Mouse (Mus musculus): ENCODE data around the gene S100a6. TPM values are rescaled to one million over a fixed set of nuclear protein-coding genes. Genes with fewer than 3 reads are reported as not detected.

Gene S100a6
- polyA plus RNA-seq, 1 experiment from 2014 or later = 48.9 TPM

DNA sequence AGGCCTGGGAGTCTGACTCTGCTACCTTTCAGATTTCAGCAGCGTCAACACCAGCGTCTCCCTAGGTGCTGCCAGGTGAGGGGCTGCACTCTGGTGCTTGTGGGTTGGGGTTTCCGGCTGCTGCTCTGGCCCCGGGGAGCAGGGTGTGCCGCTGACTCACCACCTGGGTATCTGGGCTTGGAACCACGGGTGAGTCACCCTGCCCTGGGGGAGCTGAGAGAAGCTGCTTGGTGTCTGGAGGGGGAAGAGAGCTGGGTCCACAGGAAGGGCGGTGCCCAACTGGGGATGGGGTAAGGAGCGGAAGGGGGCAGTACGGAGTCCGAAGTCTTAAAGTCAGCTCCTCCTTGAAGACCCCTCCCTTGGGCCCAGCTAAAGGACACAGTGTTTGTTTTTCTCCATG, 25.8 kb upstream of the S100a6 start:
- H3K36me3 ChIP-seq = no peaks in the 10 kb centered on the region
- peaks cover 10% of the 10 kb centered on the region for H3K4me1 ChIP-seq (replicated peaks)
- H3K9me3 ChIP-seq (replicated peaks) = no peaks in the 10 kb centered on the region
- ATAC-seq (replicated peaks; ENCODE audit: insufficient number of reproducible peaks, insufficient read depth, low FRiP score, low read depth) = peak; percentile 14; the same call in 1 of the 2 replicates
- H3K4me2 ChIP-seq = no peak overlapping the region
- no peak overlapping the region for H3K4me3 ChIP-seq
- 36% methylated on average over 10 of the region's 10 CpGs for WGBS
- H3K27me3 ChIP-seq = no peaks in the 10 kb centered on the region
- no peak overlapping the region for H3K9ac ChIP-seq
- H3K27ac ChIP-seq = peak overlapping the region; percentile 42; the same call in 1 of the 2 replicates

DNA sequence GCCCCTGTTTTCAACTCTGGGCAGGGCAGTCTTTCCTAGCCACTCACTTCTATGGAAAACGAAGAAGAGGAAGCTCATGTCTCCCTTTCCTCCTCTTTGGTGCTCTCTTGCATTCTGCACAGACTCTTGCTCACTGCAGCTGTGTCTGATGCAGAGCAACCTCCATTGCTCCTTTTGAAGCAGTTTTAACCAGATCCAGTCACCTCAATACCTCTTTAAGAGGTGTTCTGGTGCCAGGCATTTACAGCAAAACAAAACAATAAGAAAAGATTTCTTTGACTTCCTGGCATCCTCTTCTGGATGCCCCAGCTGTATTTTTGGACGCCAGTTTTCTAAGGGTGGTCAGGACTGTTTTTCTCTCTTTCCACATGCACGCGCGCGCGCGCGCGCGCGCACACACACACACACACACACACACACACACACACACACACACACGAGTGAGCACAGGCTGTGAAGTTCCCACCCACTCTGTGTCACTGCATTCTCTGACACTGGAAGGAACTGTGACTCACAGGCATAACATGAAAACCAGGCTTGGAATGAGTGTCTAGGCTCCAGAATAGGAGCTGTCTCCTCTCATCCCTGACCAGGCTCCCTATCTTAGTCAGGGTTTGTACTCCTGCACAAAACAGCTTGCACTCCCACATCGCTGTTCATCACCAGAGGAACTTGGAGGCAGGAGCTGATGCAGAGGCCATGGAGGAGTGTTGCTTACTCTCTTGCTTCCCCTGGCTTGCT, 25.2 kb upstream of the S100a6 start:
- Histone ChIP-seq H3K9ac (no peak overlapping the region), H3K9me3 (replicated peaks) (no peaks in the 10 kb centered on the region), H3K4me1 (replicated peaks) (peaks cover 10% of the 10 kb centered on the region), H3K27me3 (no peaks in the 10 kb centered on the region), H3K27ac (peak overlapping the region; percentile 42; the same call in 1 of the 2 replicates), H3K4me2 (no peak overlapping the region), H3K4me3 (no peak overlapping the region), H3K36me3 (no peaks in the 10 kb centered on the region)
- WGBS = 79% methylated on average over 14 of the region's 14 CpGs
- no peak for ATAC-seq (replicated peaks; ENCODE audit: insufficient number of reproducible peaks, insufficient read depth, low FRiP score, low read depth)

DNA sequence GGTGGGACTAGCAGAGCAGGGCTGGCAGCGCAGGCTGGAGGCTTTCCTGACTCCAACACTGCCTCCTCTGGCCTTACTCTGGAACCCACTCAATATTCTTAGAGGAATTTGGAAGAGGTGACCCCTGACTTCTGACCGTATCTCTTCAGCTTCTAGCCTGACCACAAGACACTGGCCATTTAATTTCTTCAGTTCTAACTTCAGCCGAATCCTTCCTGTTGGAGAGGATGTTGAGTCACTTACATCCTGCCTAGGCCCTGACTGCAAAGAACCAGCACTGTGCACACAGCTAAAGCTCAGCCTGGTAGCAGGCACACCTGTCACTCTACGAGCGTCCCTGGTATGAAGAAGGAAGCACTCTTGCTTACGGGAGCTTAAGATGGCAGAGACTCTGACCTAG, 23.3 kb upstream of the S100a6 start:
- no peak overlapping the region for H3K9ac ChIP-seq
- H3K9me3 ChIP-seq (replicated peaks) = no peaks in the 10 kb centered on the region
- H3K4me2 ChIP-seq = no peak overlapping the region
- H3K27ac ChIP-seq = no peak overlapping the region
- H3K4me3 ChIP-seq = no peak overlapping the region
- H3K36me3 ChIP-seq = no peaks in the 10 kb centered on the region
- WGBS = 68% methylated on average over 6 of the region's 6 CpGs
- no peaks in the 10 kb centered on the region for H3K27me3 ChIP-seq
- peaks cover 3% of the 10 kb centered on the region; the same call in 1 of the 2 replicates for H3K4me1 ChIP-seq (replicated peaks)
- ATAC-seq (replicated peaks; ENCODE audit: insufficient number of reproducible peaks, insufficient read depth, low FRiP score, low read depth) = no peak

DNA sequence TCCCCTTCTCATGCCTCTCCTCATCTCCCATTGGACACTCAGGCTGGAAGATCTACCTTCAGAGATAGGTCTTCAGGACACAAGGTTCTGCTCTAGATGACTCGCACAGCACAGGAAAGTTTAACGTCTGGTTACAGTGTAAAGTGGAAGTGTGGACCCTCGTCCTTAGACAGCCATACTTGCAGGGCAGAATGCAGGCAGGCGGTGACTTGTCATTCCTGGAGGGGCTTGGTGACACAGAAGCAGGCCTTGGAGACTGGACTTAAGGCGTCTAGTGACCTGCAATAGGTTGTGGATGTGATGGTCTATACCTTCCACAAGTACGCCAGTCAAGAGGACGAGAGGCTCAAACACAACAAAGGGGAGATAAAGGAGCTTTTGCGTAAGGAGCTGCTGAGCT, 22.7 kb upstream of the S100a6 start, which contains the start of gene S100a2:
TSS of gene S100a2 (plus strand) at position 301 of the 400 bp plus-strand sequence.
- peaks cover 3% of the 10 kb centered on the region; the same call in 1 of the 2 replicates for H3K4me1 ChIP-seq (replicated peaks)
- no peaks in the 10 kb centered on the region for H3K27me3 ChIP-seq
- no peaks in the 10 kb centered on the region for H3K36me3 ChIP-seq
- no peak within 1 kb of the TSS for H3K9ac ChIP-seq
- ATAC-seq (replicated peaks; ENCODE audit: insufficient number of reproducible peaks, insufficient read depth, low FRiP score, low read depth) = no peak
- no peak within 1 kb of the TSS for H3K4me2 ChIP-seq
- H3K4me3 ChIP-seq = no peak within 1 kb of the TSS
- no peaks in the 10 kb centered on the region for H3K9me3 ChIP-seq (replicated peaks)
- WGBS = 77% methylated on average over 8 of the region's 8 CpGs
- H3K27ac ChIP-seq = no peak within 1 kb of the TSS

DNA sequence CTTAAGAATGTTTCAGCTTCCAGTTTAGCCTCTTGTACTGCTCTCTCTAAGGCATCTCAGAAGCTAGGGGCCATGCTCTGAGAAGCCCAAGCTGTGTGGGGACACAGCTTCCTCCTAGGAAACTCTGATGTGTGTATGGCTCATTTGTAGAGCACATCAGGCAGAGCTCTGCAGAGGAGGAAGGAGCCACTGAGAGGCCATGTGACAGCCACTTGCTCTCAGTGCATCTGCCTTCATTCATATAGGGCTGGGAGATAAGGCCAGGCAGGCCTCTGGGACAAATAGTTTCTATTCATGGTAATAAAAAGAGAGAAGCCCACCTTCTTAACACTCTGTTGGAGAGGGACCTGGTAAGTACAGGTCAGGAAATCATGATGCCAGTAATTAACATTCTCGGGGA, 18.2 kb upstream of the S100a6 start:
- Histone ChIP-seq H3K9me3 (replicated peaks) (no peaks in the 10 kb centered on the region), H3K4me2 (no peak overlapping the region), H3K36me3 (no peaks in the 10 kb centered on the region), H3K4me3 (no peak overlapping the region), H3K27ac (no peak overlapping the region), H3K9ac (no peak overlapping the region), H3K4me1 (replicated peaks) (0 out of 2 replicates have a peak, but pooled peaks cover 2% of the 10 kb centered on the region), H3K27me3 (no peaks in the 10 kb centered on the region)
- WGBS = 78% methylated on average over 1 of the region's 1 CpGs
- ATAC-seq (replicated peaks; ENCODE audit: insufficient number of reproducible peaks, insufficient read depth, low FRiP score, low read depth) = no peak

DNA sequence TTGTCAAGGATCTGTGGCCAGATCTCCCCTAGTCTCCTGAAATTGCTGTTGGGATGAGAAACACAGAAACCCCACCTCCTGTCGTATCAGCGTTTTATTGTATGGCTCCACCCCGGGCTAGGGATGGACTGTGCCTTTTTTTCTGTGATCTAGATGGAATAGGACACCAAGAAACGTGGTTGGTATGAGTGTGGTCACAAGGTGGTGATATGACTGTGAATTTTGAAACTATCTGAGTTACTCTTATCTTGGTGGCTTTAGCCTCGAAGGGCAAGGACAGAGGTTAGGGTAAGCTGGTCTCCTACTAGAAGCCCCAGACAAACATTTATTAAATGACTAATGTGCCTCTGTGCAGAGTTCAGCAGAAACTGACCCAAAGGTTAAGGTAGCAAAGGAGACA, 17.1 kb upstream of the S100a6 start:
- WGBS = 60% methylated on average over 5 of the region's 5 CpGs
- peaks cover 7% of the 10 kb centered on the region; the same call in 1 of the 2 replicates for H3K4me1 ChIP-seq (replicated peaks)

DNA sequence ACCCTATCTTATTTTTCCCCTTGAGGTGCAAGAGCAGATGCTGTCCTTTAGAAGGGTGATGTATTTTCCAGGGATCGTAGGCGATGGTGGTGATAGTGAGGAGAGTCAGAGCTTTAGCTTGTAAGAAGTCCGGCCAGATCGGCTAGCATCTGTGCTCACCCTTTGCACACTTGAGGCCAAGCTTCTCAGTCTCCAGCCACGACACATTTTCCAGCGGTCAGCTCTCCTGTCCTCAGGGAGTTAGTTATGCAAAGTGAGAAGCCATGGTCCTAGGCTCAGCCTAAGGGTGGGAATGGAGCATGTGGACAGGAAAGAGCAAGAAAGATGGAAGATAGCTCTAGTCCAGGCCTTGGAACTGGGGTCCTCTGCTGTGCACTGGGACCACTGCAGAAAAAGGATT, 15.9 kb upstream of the S100a6 start:
- H3K27me3 ChIP-seq = no peaks in the 10 kb centered on the region
- no peak overlapping the region for H3K4me2 ChIP-seq
- H3K27ac ChIP-seq = no peak overlapping the region
- H3K4me3 ChIP-seq = no peak overlapping the region
- 88% methylated on average over 6 of the region's 6 CpGs for WGBS
- no peaks in the 10 kb centered on the region for H3K36me3 ChIP-seq
- peaks cover 11% of the 10 kb centered on the region for H3K4me1 ChIP-seq (replicated peaks)
- ATAC-seq (replicated peaks; ENCODE audit: insufficient number of reproducible peaks, insufficient read depth, low FRiP score, low read depth) = no peak
- no peak overlapping the region for H3K9ac ChIP-seq
- H3K9me3 ChIP-seq (replicated peaks) = no peaks in the 10 kb centered on the region

More for the DNA sequence above, 17.1 kb upstream of the S100a6 start:
- Histone ChIP-seq H3K27me3 (no peaks in the 10 kb centered on the region), H3K9me3 (replicated peaks) (no peaks in the 10 kb centered on the region), H3K4me2 (no peak overlapping the region), H3K4me3 (no peak overlapping the region), H3K36me3 (no peaks in the 10 kb centered on the region), H3K9ac (no peak overlapping the region), H3K27ac (no peak overlapping the region)
- no peak for ATAC-seq (replicated peaks; ENCODE audit: insufficient number of reproducible peaks, insufficient read depth, low FRiP score, low read depth)

DNA sequence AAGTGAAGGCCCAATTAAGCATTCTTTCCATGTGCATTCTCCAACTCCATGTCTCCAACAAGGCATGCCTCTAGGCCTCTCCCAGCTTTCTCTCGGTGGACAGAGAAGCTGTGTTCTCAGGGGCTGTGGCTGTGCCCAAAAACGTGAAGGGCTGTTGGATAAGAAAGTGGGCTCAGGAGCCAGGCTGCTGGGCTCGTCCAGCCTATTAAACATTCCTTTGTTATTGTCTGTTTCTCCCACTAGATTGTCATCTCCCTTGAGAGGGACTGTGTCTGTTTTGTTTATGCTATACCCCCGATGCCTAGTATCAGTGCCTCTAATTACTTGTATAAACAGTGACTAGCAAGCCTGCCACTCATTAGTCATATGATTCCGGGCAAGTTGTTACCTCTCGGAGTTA, 14.9 kb upstream of the S100a6 start:
- 41% methylated on average over 6 of the region's 6 CpGs for WGBS
- no peaks in the 10 kb centered on the region for H3K9me3 ChIP-seq (replicated peaks)
- H3K27ac ChIP-seq = no peak overlapping the region
- peaks cover 11% of the 10 kb centered on the region for H3K4me1 ChIP-seq (replicated peaks)
- H3K4me3 ChIP-seq = no peak overlapping the region
- H3K4me2 ChIP-seq = no peak overlapping the region
- no peaks in the 10 kb centered on the region for H3K36me3 ChIP-seq
- no peaks in the 10 kb centered on the region for H3K27me3 ChIP-seq
- ATAC-seq (replicated peaks; ENCODE audit: insufficient number of reproducible peaks, insufficient read depth, low FRiP score, low read depth) = no peak
- H3K9ac ChIP-seq = no peak overlapping the region

DNA sequence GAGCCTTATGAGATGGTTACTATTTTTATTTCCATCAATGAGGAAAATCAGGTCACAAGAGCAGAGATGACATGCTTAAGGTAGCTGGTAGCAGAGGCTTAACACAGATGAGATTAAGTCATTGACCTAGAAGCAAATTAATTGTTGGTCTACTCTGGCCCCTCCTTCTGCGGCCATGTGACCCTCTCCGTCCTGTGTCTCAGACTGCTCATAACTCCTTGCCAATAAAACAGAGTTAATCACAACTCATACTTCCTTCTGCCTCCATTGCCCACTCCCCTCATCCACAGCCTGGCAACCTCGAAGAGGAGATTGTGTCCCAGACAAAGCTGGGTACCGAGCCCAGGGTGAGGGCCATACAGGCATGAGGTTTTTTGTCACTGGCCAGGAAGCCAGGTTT, 14.5 kb upstream of the S100a6 start:
- Histone ChIP-seq H3K9me3 (replicated peaks) (no peaks in the 10 kb centered on the region), H3K9ac (no peak overlapping the region), H3K27ac (no peak overlapping the region), H3K4me1 (replicated peaks) (peaks cover 11% of the 10 kb centered on the region), H3K27me3 (no peaks in the 10 kb centered on the region), H3K36me3 (no peaks in the 10 kb centered on the region), H3K4me3 (no peak overlapping the region), H3K4me2 (no peak overlapping the region)
- WGBS = 76% methylated on average over 4 of the region's 4 CpGs
- ATAC-seq (replicated peaks; ENCODE audit: insufficient number of reproducible peaks, insufficient read depth, low FRiP score, low read depth) = no peak

DNA sequence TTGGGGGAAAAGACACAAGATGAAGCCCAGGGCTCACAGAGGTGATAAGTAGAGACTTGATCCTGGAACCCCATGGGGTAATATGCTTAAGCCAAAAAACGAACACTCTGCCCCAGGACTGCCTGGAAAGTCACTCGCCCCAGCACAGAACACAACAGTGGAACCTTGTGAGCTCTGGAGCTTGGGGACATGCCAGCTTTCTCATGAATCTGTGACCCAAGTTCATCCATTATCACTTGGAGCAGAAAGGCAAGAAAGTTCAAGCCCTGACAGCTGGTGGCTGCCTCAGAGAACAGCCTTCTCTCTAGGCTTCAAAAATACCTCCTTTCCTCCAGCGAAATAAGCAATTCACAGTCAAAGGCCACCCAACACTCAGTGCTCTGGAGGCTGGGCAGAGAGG, 13.3 kb upstream of the S100a6 start:
- Histone ChIP-seq H3K9ac (no peak overlapping the region), H3K4me2 (no peak overlapping the region), H3K27me3 (no peaks in the 10 kb centered on the region), H3K36me3 (no peaks in the 10 kb centered on the region), H3K4me3 (no peak overlapping the region), H3K9me3 (replicated peaks) (no peaks in the 10 kb centered on the region), H3K4me1 (replicated peaks) (peaks cover 22% of the 10 kb centered on the region), H3K27ac (no peak overlapping the region)
- no peak for ATAC-seq (replicated peaks; ENCODE audit: insufficient number of reproducible peaks, insufficient read depth, low FRiP score, low read depth)
- WGBS = 56% methylated on average over 3 of the region's 3 CpGs

DNA sequence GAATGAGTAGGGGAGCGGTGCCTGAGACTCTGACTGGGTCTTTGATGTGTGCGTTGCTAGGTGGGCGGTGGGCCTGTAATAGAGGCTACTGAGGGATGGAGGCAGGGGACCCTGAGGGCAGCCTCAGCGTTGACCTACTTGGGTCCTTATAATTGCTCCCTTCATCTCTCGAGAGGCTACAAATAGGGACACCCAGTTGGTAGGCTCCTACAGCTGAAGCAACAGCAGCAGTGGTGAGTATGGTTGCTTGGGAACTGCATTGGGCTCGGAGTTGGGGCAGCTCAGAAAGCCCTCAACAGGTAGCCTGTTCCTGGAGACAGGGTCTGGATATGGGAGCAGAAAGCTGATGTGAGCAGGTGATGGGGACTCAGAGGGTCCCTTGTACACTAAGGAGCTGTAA, 12.6 kb upstream of the S100a6 start:
- Histone ChIP-seq H3K4me3 (no peak overlapping the region), H3K4me2 (no peak overlapping the region), H3K27me3 (no peaks in the 10 kb centered on the region), H3K4me1 (replicated peaks) (peaks cover 28% of the 10 kb centered on the region), H3K9me3 (replicated peaks) (no peaks in the 10 kb centered on the region), H3K36me3 (no peaks in the 10 kb centered on the region), H3K9ac (no peak overlapping the region), H3K27ac (no peak overlapping the region)
- ATAC-seq (replicated peaks; ENCODE audit: insufficient number of reproducible peaks, insufficient read depth, low FRiP score, low read depth) = no peak
- WGBS = 77% methylated on average over 6 of the region's 6 CpGs
